Mouse (Mus musculus) hindbrain, embryonic 14.5 days (tissue): ENCODE data around the gene Shq1. TPM values are rescaled to one million over a fixed set of nuclear protein-coding genes. Genes with fewer than 3 reads are reported as not detected.

Source experiments
- ATAC-seq: fragments of 200-750 bp; cut with Nextera tagmentation; 2 replicates; pipeline ENCODE4 v1.8.0; 2017; ENCODE audit warnings: moderate number of reproducible peaks, mild to moderate bottlenecking, moderate TSS enrichment, moderate library complexity; ENCODE audit not compliant: low FRiP score
- DNase-seq: peaks from one replicate; pipeline ENCODE4 v3.0.0-alpha.2; 2015; ENCODE audit warnings: low spot score
- H3K27ac ChIP-seq: fragments of 300-500 bp; sonication (generic); 2 replicates; pipeline ENCODE4 v1.5.1; 2014; ENCODE audit warnings: mild to moderate bottlenecking, moderate library complexity
- H3K27me3 ChIP-seq: fragments of 300-500 bp; sonication (generic); 2 replicates; pipeline ENCODE4 v1.6.1; 2014; ENCODE audit warnings: mild to moderate bottlenecking, low read length, mixed read lengths; ENCODE audit not compliant: control insufficient read depth, insufficient read depth
- H3K36me3 ChIP-seq: fragments of 300-500 bp; sonication (generic); replicated peaks from 2 replicates; pipeline ENCODE4 v1.6.1; 2014; ENCODE audit not compliant: control insufficient read depth, insufficient read depth
- H3K4me1 ChIP-seq: fragments of 300-500 bp; sonication (generic); replicated peaks from 2 replicates; pipeline ENCODE4 v1.6.1; 2014; ENCODE audit warnings: antibody characterized with exemption, low read length, mixed read lengths; ENCODE audit not compliant: control insufficient read depth, insufficient read depth
- H3K4me2 ChIP-seq: fragments of 300-500 bp; sonication (generic); replicated peaks from 2 replicates; pipeline ENCODE4 v1.6.1; 2014; ENCODE audit warnings: mild to moderate bottlenecking, moderate library complexity
- H3K4me3 ChIP-seq: fragments of 300-500 bp; sonication (generic); replicated peaks from 2 replicates; pipeline ENCODE4 v1.5.1; 2014; ENCODE audit warnings: mild to moderate bottlenecking, low read length
- H3K9ac ChIP-seq: fragments of 300-500 bp; sonication (generic); 2 replicates; pipeline ENCODE4 v1.6.1; 2014
- H3K9me3 ChIP-seq: fragments of 300-500 bp; sonication (generic); 2 replicates; pipeline ENCODE4 v1.6.1; 2016; ENCODE audit warnings: low read length; ENCODE audit not compliant: control insufficient read depth
- WGBS: fragments of 180-500 bp; shearing (Covaris S2); extraction: QIAGEN DNeasy Blood & Tissue Kit; methylation state at CpG from one replicate; pipeline ENCODE4 v1.1.7; 2014; 5-methylcytosine and 5-hydroxymethylcytosine counted together
- polyA plus RNA-seq: library from polyadenylated mRNA; unstranded; fragments of >200 nt; fragmentation: Nextera tagmentation; extraction: Ambion mirVana; gene quantifications from 2 replicates; pipeline ENCODE4 v1.2.1, GENCODE M21; 2014

Gene Shq1
- polyA plus RNA-seq, 1 experiment from 2014 or later, result 7.6 TPM

- no peaks in the 10 kb centered on the region for H3K9me3 ChIP-seq
- no peak overlapping the region for H3K4me2 ChIP-seq
- no peak overlapping the region for H3K27ac ChIP-seq
- no peaks in the 10 kb centered on the region for H3K4me1 ChIP-seq
- no peak overlapping the region for H3K4me3 ChIP-seq
- ATAC-seq (no peak), DNase-seq (no peak)
- H3K9ac ChIP-seq, result no peak overlapping the region
- H3K27me3 ChIP-seq, result no peaks in the 10 kb centered on the region
- H3K36me3 ChIP-seq, result no peaks in the 10 kb centered on the region
- 82% methylated on average over 2 of the region's 2 CpGs for WGBS
Observed at GRCm38 (mm10) chr6:100622861-100623507, 48.0 kb downstream of the Shq1 start.

DNA sequence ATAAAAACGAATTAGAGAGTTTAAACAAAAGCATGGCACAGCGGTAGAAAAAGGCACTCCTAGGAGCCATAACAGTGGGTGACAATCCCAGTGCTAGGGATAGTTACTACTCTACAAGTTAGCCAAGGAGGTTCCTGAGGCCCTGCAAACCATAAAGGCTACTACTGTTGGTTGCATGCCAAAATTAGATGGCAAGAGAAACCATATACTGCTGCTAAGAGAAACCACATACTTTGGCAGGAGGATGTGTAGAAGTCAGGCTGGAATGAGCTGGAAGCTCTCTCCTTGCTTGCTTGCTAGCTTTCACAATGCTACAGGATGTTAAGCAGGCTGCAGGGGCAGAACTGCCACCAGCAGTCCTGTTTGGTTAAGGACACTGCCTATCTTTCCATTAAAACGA lies 50.5 kb downstream of the Shq1 start:
- Histone ChIP-seq H3K9me3 (no peaks in the 10 kb centered on the region), H3K27ac (no peak overlapping the region), H3K36me3 (no peaks in the 10 kb centered on the region), H3K4me3 (no peak overlapping the region), H3K4me2 (no peak overlapping the region), H3K27me3 (no peaks in the 10 kb centered on the region), H3K4me1 (no peaks in the 10 kb centered on the region), H3K9ac (no peak overlapping the region)
- 83% methylated on average over 3 of the region's 3 CpGs for WGBS
- no peak for DNase-seq
- no peak for ATAC-seq

GRCm38 (mm10) chr6:100619309-100619708 lies 51.6 kb downstream of the Shq1 start:
- Histone ChIP-seq H3K9me3 (no peaks in the 10 kb centered on the region), H3K9ac (no peak overlapping the region), H3K36me3 (no peaks in the 10 kb centered on the region), H3K27me3 (no peaks in the 10 kb centered on the region), H3K4me1 (no peaks in the 10 kb centered on the region), H3K27ac (no peak overlapping the region), H3K4me3 (no peak overlapping the region), H3K4me2 (no peak overlapping the region)
- 94% methylated on average over 7 of the region's 7 CpGs for WGBS
- ATAC-seq (no peak), DNase-seq (no peak)

DNA sequence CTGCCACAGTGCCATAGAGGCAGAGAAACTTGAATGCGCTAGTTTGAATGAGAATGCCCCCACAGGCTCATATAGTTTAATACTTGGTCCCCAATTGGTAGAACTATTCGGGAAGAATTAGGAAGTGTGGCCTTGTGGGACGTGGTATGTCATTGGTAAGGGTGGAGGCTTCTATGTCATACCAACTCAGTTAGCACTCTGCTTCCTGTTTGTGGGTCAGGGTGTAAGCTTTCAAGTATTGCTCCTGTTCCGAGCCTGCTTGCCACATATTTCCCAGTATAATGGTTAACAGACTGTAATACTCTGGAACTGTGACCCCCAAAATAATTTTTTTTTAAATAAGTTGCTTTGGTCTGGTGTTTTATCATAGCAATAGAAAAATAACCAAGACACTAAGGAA lies 54.8 kb downstream of the Shq1 start:
- ATAC-seq (no peak), DNase-seq (no peak)
- Histone ChIP-seq H3K9me3 (no peaks in the 10 kb centered on the region), H3K27ac (no peak overlapping the region), H3K36me3 (no peaks in the 10 kb centered on the region), H3K4me3 (no peak overlapping the region), H3K4me2 (no peak overlapping the region), H3K27me3 (no peaks in the 10 kb centered on the region), H3K9ac (no peak overlapping the region), H3K4me1 (no peaks in the 10 kb centered on the region; the same call in 1 of the 2 replicates)
- WGBS, result 93% methylated on average over 4 of the region's 4 CpGs

- H3K9me3 ChIP-seq, result no peaks in the 10 kb centered on the region
- no peaks in the 10 kb centered on the region for H3K27me3 ChIP-seq
- no peak overlapping the region for H3K27ac ChIP-seq
- no peak overlapping the region for H3K4me2 ChIP-seq
- DNase-seq, result no peak
- H3K9ac ChIP-seq, result no peak overlapping the region
- H3K4me1 ChIP-seq, result no peaks in the 10 kb centered on the region; the same call in 1 of the 2 replicates
- H3K36me3 ChIP-seq, result no peaks in the 10 kb centered on the region
- WGBS, result 47% methylated on average over 6 of the region's 6 CpGs
- no peak overlapping the region for H3K4me3 ChIP-seq
- peak; percentile 34; the same call in 1 of the 2 replicates for ATAC-seq
Observed at GRCm38 (mm10) chr6:100613593-100614267, 57.2 kb downstream of the Shq1 start.

DNA sequence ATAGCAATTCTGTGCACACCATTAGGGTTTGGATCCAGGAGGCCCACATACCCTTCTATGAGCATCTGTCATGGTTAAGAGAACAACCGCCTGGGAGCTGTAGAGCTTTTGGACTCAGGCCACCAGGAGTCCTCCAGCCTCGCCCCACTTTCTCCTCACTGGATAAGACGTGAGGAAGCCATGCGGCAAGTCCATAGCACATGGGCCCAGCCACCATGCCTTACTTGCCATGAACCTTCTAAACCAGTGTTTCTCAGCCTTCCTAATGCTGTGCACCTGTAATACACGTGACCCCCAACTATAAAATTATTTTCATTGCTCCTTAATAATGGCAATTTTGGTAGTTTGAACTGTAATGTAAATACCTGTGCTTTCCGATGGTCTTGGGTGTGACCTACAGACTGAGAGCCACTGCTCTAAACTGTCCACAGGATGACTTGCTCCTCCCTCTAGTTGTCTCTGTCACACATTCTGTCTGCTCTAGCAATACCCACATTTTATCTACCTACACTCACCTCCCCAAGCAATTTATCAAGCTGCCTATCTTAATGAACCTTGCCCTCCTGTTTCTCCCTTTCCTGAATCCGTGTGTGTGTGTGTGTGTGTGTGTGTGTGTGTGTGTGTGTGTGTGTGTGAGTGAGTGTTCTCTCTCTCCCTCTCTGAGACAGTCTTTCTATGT lies 59.9 kb downstream of the Shq1 start:
- WGBS, result 93% methylated on average over 7 of the region's 7 CpGs

GRCm38 (mm10) chr6:100610182-100610581 lies 60.8 kb downstream of the Shq1 start:
- no peaks in the 10 kb centered on the region for H3K9me3 ChIP-seq
- H3K4me2 ChIP-seq, result no peak overlapping the region
- H3K9ac ChIP-seq, result no peak overlapping the region
- H3K36me3 ChIP-seq, result no peaks in the 10 kb centered on the region
- no peak overlapping the region for H3K4me3 ChIP-seq
- DNase-seq (no peak), ATAC-seq (no peak)
- 83% methylated on average over 6 of the region's 8 CpGs for WGBS
- H3K27me3 ChIP-seq, result no peaks in the 10 kb centered on the region
- H3K27ac ChIP-seq, result no peak overlapping the region
- no peaks in the 10 kb centered on the region; the same call in 1 of the 2 replicates for H3K4me1 ChIP-seq

More for the DNA sequence above, 59.9 kb downstream of the Shq1 start:
- Histone ChIP-seq H3K27me3 (no peaks in the 10 kb centered on the region), H3K9ac (no peak overlapping the region), H3K27ac (no peak overlapping the region), H3K4me1 (no peaks in the 10 kb centered on the region; the same call in 1 of the 2 replicates), H3K4me2 (no peak overlapping the region), H3K9me3 (no peaks in the 10 kb centered on the region), H3K36me3 (no peaks in the 10 kb centered on the region), H3K4me3 (no peak overlapping the region)
- ATAC-seq, result no peak
- no peak for DNase-seq

- Histone ChIP-seq H3K9me3 (no peaks in the 10 kb centered on the region), H3K36me3 (no peaks in the 10 kb centered on the region), H3K9ac (no peak overlapping the region), H3K4me3 (no peak overlapping the region), H3K4me1 (no peaks in the 10 kb centered on the region; the same call in 1 of the 2 replicates), H3K27ac (no peak overlapping the region), H3K27me3 (no peaks in the 10 kb centered on the region), H3K4me2 (no peak overlapping the region)
- DNase-seq (no peak), ATAC-seq (no peak)
- WGBS, result 71% methylated on average over 3 of the region's 3 CpGs
Observed at GRCm38 (mm10) chr6:100609256-100609655, 61.7 kb downstream of the Shq1 start.

- H3K9me3 ChIP-seq, result no peaks in the 10 kb centered on the region
- H3K36me3 ChIP-seq, result no peaks in the 10 kb centered on the region
- H3K27ac ChIP-seq, result no peak overlapping the region
- no peak for ATAC-seq
- H3K4me2 ChIP-seq, result no peak overlapping the region
- no peak overlapping the region for H3K9ac ChIP-seq
- WGBS, result 92% methylated on average over 3 of the region's 3 CpGs
- no peaks in the 10 kb centered on the region; the same call in 1 of the 2 replicates for H3K4me1 ChIP-seq
- H3K4me3 ChIP-seq, result no peak overlapping the region
- H3K27me3 ChIP-seq, result no peaks in the 10 kb centered on the region
- DNase-seq, result no peak
Observed at GRCm38 (mm10) chr6:100608429-100608828, 62.5 kb downstream of the Shq1 start.
